Comparison of ENCODE assay signal across 8 mouse cellular contexts in the genomic region with DNA sequence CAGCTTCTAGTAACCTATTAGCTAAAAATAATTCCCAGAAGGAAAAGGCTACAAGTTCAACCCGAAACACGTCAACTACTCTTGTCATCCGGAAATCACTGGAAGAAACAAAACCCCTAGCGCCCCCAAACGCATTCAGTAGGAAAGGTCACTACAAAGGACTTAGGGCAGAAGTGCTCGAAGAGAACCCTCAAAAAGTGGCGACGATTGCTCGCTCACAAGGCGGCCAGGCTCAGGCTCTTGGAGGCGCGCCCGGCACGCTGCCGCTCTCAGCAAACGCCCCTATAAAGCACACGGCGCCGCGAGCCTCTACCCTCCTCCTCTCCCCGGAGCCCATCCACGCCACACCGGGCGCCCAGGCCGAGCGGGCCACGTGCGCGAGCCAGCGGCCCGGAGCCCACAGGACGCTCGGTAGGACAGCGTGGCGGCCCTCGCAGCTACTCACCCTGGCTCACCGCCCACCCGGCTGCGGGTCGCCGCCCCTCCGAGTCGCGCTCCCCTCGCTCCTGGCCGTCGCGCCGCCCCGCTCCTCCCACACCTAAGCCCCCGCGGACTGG. TPM values are rescaled to one million over a fixed set of nuclear protein-coding genes. Genes with fewer than 3 reads are reported as not detected.
DNase-seq lines count a peak whose midpoint lies in the region; ATAC-seq and TF ChIP-seq lines count a peak whose summit lies in the region.

No protein-coding gene starts in this region.

- peak overlapping the region; percentile 62 for H3K4me2 ChIP-seq in kidney, embryonic 15.5 days
- H3K4me2 ChIP-seq in liver, embryonic 16.5 days (ENCODE audit: low read depth, low read length), result peak overlapping the region; percentile 88
- H3K4me2 ChIP-seq in neural tube, embryonic 12.5 days (replicated peaks), result peak overlapping the region; percentile 70

- peak overlapping the region; percentile 98 for H3K9ac ChIP-seq in kidney, embryonic 15.5 days
- H3K9ac ChIP-seq in liver, embryonic 16.5 days (ENCODE audit: low read depth, low read length), result peak overlapping the region; percentile 92
- H3K9ac ChIP-seq in neural tube, embryonic 12.5 days, result peak overlapping the region; percentile 93

- peaks cover 52% of the 10 kb centered on the region for H3K36me3 ChIP-seq in G1E (replicated peaks)
- H3K36me3 ChIP-seq in heart, embryonic 10.5 days, result peaks cover 18% of the 10 kb centered on the region
- H3K36me3 ChIP-seq in kidney, embryonic 15.5 days, result peaks cover 6% of the 10 kb centered on the region; the same call in 1 of the 2 replicates
- H3K36me3 ChIP-seq in liver, embryonic 16.5 days (ENCODE audit: control insufficient read depth, insufficient read depth), result no peaks in the 10 kb centered on the region
- no peaks in the 10 kb centered on the region; the same call in 1 of the 2 replicates for H3K36me3 ChIP-seq in neural tube, embryonic 12.5 days

- peak overlapping the region; percentile 98 for H3K27ac ChIP-seq in heart, embryonic 10.5 days
- H3K27ac ChIP-seq in kidney, embryonic 15.5 days, result peak overlapping the region; percentile 98
- H3K27ac ChIP-seq in liver, embryonic 16.5 days (ENCODE audit: low read length), result peak overlapping the region; percentile 83
- H3K27ac ChIP-seq in neural tube, embryonic 12.5 days, result peak overlapping the region; percentile 57; the same call in 1 of the 2 replicates

- DNase-seq in cerebellum, adult 11 months, result no peak
- peak; percentile 46 for DNase-seq in G1E (ENCODE audit: low spot score)
- peak; percentile 14 for DNase-seq in embryo, embryonic 11.5 days (ENCODE audit: low read depth, low spot score)
- DNase-seq in heart, embryonic 10.5 days (ENCODE audit: low spot score), result peak; percentile 84

- TF ChIP-seq CTCF in G1E (IDR thresholded peaks at IDR 0.05; ENCODE audit: low read depth, low read length), result no peak

- 0 out of 2 replicates have a peak, but pooled peaks have one; percentile 6 for ATAC-seq in cerebellum, adult (ENCODE audit: insufficient number of reproducible peaks, low FRiP score, low TSS enrichment)
- ATAC-seq in G1E (ENCODE audit: extremely low read depth, insufficient number of reproducible peaks, low FRiP score, poor library complexity, severe bottlenecking), result no peak
- peak; percentile 76 for ATAC-seq in kidney, embryonic 15.5 days (replicated peaks; ENCODE audit: low FRiP score)
- ATAC-seq in liver, embryonic 16.5 days (ENCODE audit: low read depth), result peak; percentile 53
- ATAC-seq in neural tube, embryonic 12.5 days (ENCODE audit: low FRiP score, low read depth), result peak; percentile 65

- H3K27me3 ChIP-seq in G1E (ENCODE audit: insufficient read depth, low read length), result no peaks in the 10 kb centered on the region
- H3K27me3 ChIP-seq in heart, embryonic 10.5 days (ENCODE audit: insufficient read depth, poor library complexity, severe bottlenecking), result no peaks in the 10 kb centered on the region
- no peaks in the 10 kb centered on the region for H3K27me3 ChIP-seq in kidney, embryonic 15.5 days
- H3K27me3 ChIP-seq in liver, embryonic 16.5 days (ENCODE audit: control insufficient read depth, insufficient read depth, low read depth, low read length), result no peaks in the 10 kb centered on the region
- no peaks in the 10 kb centered on the region for H3K27me3 ChIP-seq in neural tube, embryonic 12.5 days (replicated peaks)

- WGBS in heart, embryonic 10.5 days, result under 1% methylated on average over 52 of the region's 52 CpGs
- WGBS in kidney, embryonic 15.5 days, result under 1% methylated on average over 51 of the region's 52 CpGs
- under 1% methylated on average over 52 of the region's 52 CpGs for WGBS in liver, embryonic 16.5 days (ENCODE audit: insufficient replicate concordance)
- under 1% methylated on average over 52 of the region's 52 CpGs for WGBS in neural tube, embryonic 12.5 days

- H3K4me3 ChIP-seq in G1E (ENCODE audit: low read depth, low read length), result peak overlapping the region; percentile 86
- H3K4me3 ChIP-seq in heart, embryonic 10.5 days, result peak overlapping the region; percentile 99
- peak overlapping the region; percentile 96 for H3K4me3 ChIP-seq in kidney, embryonic 15.5 days (replicated peaks)
- peak overlapping the region; percentile 94 for H3K4me3 ChIP-seq in liver, embryonic 16.5 days (ENCODE audit: low read depth, low read length)
- peak overlapping the region; percentile 99 for H3K4me3 ChIP-seq in neural tube, embryonic 12.5 days

- H3K9me3 ChIP-seq in G1E (replicated peaks), result no peaks in the 10 kb centered on the region
- H3K9me3 ChIP-seq in heart, embryonic 10.5 days, result no peaks in the 10 kb centered on the region
- no peaks in the 10 kb centered on the region for H3K9me3 ChIP-seq in kidney, embryonic 15.5 days (replicated peaks)
- H3K9me3 ChIP-seq in liver, embryonic 16.5 days (replicated peaks; ENCODE audit: control insufficient read depth, low read length), result no peaks in the 10 kb centered on the region
- H3K9me3 ChIP-seq in neural tube, embryonic 12.5 days, result no peaks in the 10 kb centered on the region

- peaks cover 65% of the 10 kb centered on the region for H3K4me1 ChIP-seq in G1E (ENCODE audit: insufficient read depth, low read depth, low read length)
- H3K4me1 ChIP-seq in heart, embryonic 10.5 days, result peaks cover 54% of the 10 kb centered on the region
- peaks cover 51% of the 10 kb centered on the region for H3K4me1 ChIP-seq in kidney, embryonic 15.5 days
- H3K4me1 ChIP-seq in liver, embryonic 16.5 days (ENCODE audit: control insufficient read depth, low read depth, low read length), result peaks cover 45% of the 10 kb centered on the region
- peaks cover 28% of the 10 kb centered on the region for H3K4me1 ChIP-seq in neural tube, embryonic 12.5 days

RNA-seq across cellular contexts. Expression of gene Tmem11, which starts 0.9 kb away (rescaled TPM):
- total RNA-seq in G1E (2014; fragmentation: Nextera tagmentation) (32.5 and 38.0 TPM in 2 replicates), G1E (2017) (56.3 and 60.2 TPM in 2 replicates)
- polyA plus RNA-seq in G1E (2012), result 29.6 and 29.8 TPM in 2 replicates
- polyA plus RNA-seq in heart, embryonic 10.5 days (2016; fragmentation: Nextera tagmentation; extraction: Ambion mirVana), result 77.3 and 80.5 TPM in 2 replicates
- polyA plus RNA-seq in kidney, embryonic 15.5 days (2015; fragmentation: Nextera tagmentation; extraction: Ambion mirVana), result 65.4 and 67.7 TPM in 2 replicates
- polyA plus RNA-seq in liver, embryonic 16.5 days (2015; fragmentation: Nextera tagmentation; extraction: Ambion mirVana), result 23.2 and 23.4 TPM in 2 replicates
- 52.3 and 53.0 TPM in 2 replicates for polyA plus RNA-seq in neural tube, embryonic 12.5 days (2016; fragmentation: Nextera tagmentation; extraction: Ambion mirVana)

RNA-seq across cellular contexts. Expression of gene Natd1, which starts 36.4 kb away (rescaled TPM):
- total RNA-seq in G1E (2014; fragmentation: Nextera tagmentation) (10.5 and 10.9 TPM in 2 replicates), G1E (2017) (6.4 and 7.7 TPM in 2 replicates)
- polyA plus RNA-seq in G1E (2012), result 5.4 and 5.9 TPM in 2 replicates
- 25.5 and 28.6 TPM in 2 replicates for polyA plus RNA-seq in heart, embryonic 10.5 days (2016; fragmentation: Nextera tagmentation; extraction: Ambion mirVana)
- polyA plus RNA-seq in kidney, embryonic 15.5 days (2015; fragmentation: Nextera tagmentation; extraction: Ambion mirVana), result 21.8 and 24.2 TPM in 2 replicates
- 9.9 and 14.3 TPM in 2 replicates for polyA plus RNA-seq in liver, embryonic 16.5 days (2015; fragmentation: Nextera tagmentation; extraction: Ambion mirVana)
- polyA plus RNA-seq in neural tube, embryonic 12.5 days (2016; fragmentation: Nextera tagmentation; extraction: Ambion mirVana), result 27.2 and 28.8 TPM in 2 replicates

RNA-seq across cellular contexts. Expression of gene Dhrs7b, which starts 47.7 kb away (rescaled TPM):
- total RNA-seq in G1E (2014; fragmentation: Nextera tagmentation) (15.2 and 15.7 TPM in 2 replicates), G1E (2017) (21.9 and 23.9 TPM in 2 replicates)
- 2.6 and 3.2 TPM in 2 replicates for polyA plus RNA-seq in G1E (2012)
- polyA plus RNA-seq in heart, embryonic 10.5 days (2016; fragmentation: Nextera tagmentation; extraction: Ambion mirVana), result 36.6 and 40.9 TPM in 2 replicates
- polyA plus RNA-seq in kidney, embryonic 15.5 days (2015; fragmentation: Nextera tagmentation; extraction: Ambion mirVana), result 36.0 and 38.2 TPM in 2 replicates
- polyA plus RNA-seq in liver, embryonic 16.5 days (2015; fragmentation: Nextera tagmentation; extraction: Ambion mirVana), result 18.1 and 21.2 TPM in 2 replicates
- polyA plus RNA-seq in neural tube, embryonic 12.5 days (2016; fragmentation: Nextera tagmentation; extraction: Ambion mirVana), result 24.7 and 26.5 TPM in 2 replicates

RNA-seq across cellular contexts. Expression of gene Map2k3, which starts 53.7 kb away (rescaled TPM):
- total RNA-seq in G1E (2014; fragmentation: Nextera tagmentation) (24.6 and 32.1 TPM in 2 replicates), G1E (2017) (22.1 and 30.6 TPM in 2 replicates)
- 189 and 219 TPM in 2 replicates for polyA plus RNA-seq in G1E (2012)
- polyA plus RNA-seq in heart, embryonic 10.5 days (2016; fragmentation: Nextera tagmentation; extraction: Ambion mirVana), result 86.5 and 91.3 TPM in 2 replicates
- polyA plus RNA-seq in kidney, embryonic 15.5 days (2015; fragmentation: Nextera tagmentation; extraction: Ambion mirVana), result 117 and 127 TPM in 2 replicates
- 121 and 134 TPM in 2 replicates for polyA plus RNA-seq in liver, embryonic 16.5 days (2015; fragmentation: Nextera tagmentation; extraction: Ambion mirVana)
- polyA plus RNA-seq in neural tube, embryonic 12.5 days (2016; fragmentation: Nextera tagmentation; extraction: Ambion mirVana), result 40.7 and 41.7 TPM in 2 replicates
